Mouse (Mus musculus): Measurements from ENCODE around the gene Nlk. TPM values are rescaled to one million over a fixed set of nuclear protein-coding genes. Genes with fewer than 3 reads are reported as not detected.
A peak's percentile ranks its signal among the peaks of the same experiment; 100 is the strongest.

Gene Nlk
- polyA plus RNA-seq (2016; fragmentation: Nextera tagmentation; extraction: Ambion mirVana): 25.3 and 26.6 TPM in 2 replicates

DNA sequence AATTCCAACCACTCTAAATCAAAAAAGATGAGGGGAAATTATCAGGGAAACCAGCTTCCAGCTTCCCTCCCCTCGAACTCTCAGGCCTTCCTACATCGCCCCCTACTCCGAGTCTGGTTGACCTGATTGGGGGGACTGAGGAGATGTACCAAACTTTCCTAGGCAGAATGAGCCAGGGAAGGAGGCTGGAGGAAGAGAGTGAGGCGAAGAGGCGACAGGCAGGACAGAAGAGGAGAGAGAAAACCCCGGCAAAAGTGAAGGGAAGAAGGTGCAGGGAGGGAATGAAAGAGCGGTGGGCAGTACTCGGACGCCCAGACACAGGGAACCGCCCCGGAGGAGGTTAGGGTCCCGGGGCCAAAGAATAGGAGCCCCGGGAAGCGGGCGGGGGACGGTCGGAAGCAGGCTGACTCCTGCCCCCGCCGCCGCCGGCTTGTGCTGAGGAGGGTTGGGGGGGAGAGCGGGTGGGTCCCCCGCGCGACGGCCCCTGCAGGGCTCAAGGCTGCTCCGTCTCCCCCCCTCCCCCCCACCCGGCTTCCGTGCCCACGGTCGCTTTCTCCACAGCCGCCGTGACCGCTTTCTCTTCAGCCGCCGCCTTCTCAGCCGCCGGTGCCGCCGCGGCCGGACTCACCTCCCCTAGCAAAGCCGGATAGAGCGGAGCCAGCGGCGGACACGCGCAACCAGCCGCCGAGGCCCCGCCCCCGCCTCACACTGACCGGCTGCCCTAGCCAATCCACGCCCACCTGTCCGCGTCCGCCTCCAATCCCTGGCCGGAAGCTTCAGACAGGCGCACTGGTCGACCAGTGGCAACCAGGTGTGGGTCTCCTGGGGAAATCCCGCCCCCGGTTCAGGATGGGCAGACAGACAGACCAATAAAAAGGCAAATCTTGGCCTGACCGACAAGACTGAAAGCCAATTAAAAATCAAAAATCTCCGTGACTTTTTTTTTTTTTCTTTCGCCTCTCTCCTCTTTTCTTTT is at the start of gene Nlk:
TSS of gene Nlk (minus strand) at position 597 of the 976 bp plus-strand sequence.
- Histone ChIP-seq H3K4me3 (peak within 1 kb of the TSS; percentile 87), H3K9ac (peak within 1 kb of the TSS; percentile 92), H3K27ac (peak within 1 kb of the TSS; percentile 92), H3K36me3 (no peaks in the 10 kb centered on the region), H3K4me2 (replicated peaks) (peak within 1 kb of the TSS; percentile 80), H3K27me3 (0 out of 2 replicates have a peak, but pooled peaks cover 3% of the 10 kb centered on the region), H3K9me3 (replicated peaks) (no peaks in the 10 kb centered on the region), H3K4me1 (peaks cover 33% of the 10 kb centered on the region)
- ATAC-seq (ENCODE audit: low FRiP score): peak; percentile 100
- WGBS: under 1% methylated on average over 54 of the region's 65 CpGs

DNA sequence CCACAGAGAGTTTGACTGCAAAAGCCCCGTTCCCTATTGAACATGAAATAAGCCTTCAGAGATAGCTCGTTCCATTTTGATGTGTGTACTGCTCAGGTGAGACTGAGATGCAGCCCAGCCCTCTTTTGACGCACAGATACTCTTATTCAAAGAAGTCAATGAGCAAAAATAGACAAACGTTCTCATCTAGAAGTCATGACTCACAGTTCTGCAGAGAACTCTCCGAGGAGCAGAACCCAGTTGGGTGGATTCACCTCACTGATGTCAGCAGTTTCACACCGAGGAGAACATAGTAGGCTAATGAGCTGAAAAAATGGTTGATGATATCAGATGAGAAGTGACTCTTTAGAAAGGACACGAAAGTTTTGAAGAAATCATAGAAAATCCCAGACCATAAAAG is 49.1 kb upstream of the Nlk start:
- Histone ChIP-seq H3K4me2 (replicated peaks) (no peak overlapping the region), H3K4me3 (no peak overlapping the region), H3K4me1 (peaks cover 10% of the 10 kb centered on the region), H3K27ac (no peak overlapping the region), H3K9ac (no peak overlapping the region), H3K27me3 (no peaks in the 10 kb centered on the region), H3K36me3 (peaks cover 4% of the 10 kb centered on the region; the same call in 1 of the 2 replicates), H3K9me3 (replicated peaks) (no peaks in the 10 kb centered on the region)
- ATAC-seq (ENCODE audit: low FRiP score): no peak
- 89% methylated on average over 7 of the region's 7 CpGs for WGBS

DNA sequence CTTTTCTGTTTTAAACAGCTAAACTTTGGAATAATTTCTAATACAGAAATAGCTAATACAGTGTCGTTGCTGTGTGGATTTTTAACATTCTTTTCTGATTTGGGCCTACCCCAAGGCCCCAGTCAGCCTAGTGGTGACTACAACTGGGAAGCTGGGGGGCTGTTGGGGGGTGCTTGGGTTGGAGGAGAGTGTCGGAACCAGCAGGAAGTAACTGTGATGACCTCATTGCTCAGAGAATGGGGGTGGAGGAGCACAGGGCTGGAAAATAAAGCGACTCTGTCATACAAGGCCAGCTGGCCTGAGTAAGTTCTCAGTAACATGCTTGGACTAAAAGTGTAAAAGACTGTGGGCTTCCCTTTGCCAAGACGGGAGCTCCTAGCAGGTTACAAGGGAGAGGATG is 48.3 kb upstream of the Nlk start:
- H3K27ac ChIP-seq: no peak overlapping the region
- H3K27me3 ChIP-seq: no peaks in the 10 kb centered on the region
- 65% methylated on average over 4 of the region's 4 CpGs for WGBS
- H3K36me3 ChIP-seq: peaks cover 4% of the 10 kb centered on the region; the same call in 1 of the 2 replicates
- H3K9me3 ChIP-seq (replicated peaks): no peaks in the 10 kb centered on the region
- no peak overlapping the region for H3K9ac ChIP-seq
- no peak overlapping the region for H3K4me2 ChIP-seq (replicated peaks)
- no peak overlapping the region for H3K4me3 ChIP-seq
- H3K4me1 ChIP-seq: peaks cover 5% of the 10 kb centered on the region
- ATAC-seq (ENCODE audit: low FRiP score): no peak

DNA sequence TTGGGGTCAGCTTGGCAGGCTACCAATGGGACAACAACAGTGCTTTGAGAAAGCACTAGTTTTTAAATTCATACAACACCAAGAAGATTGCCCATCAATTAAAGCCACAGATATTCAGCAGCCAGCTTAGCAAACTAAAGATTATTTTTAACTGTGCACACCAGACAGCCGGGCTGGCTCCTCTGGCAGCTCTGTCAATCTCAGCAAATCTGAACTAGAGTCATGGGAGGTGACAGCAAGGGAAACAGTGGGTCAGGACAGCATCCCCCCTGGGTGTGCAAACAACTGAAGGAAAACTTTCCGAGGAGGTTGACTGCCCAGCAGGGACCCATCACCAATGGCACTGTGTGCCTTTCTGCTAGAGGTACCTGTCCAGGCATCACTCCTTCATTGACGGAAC is 45.3 kb upstream of the Nlk start:
- H3K9ac ChIP-seq: no peak overlapping the region
- no peak overlapping the region for H3K4me2 ChIP-seq (replicated peaks)
- 71% methylated on average over 3 of the region's 3 CpGs for WGBS
- H3K27ac ChIP-seq: no peak overlapping the region
- no peaks in the 10 kb centered on the region for H3K27me3 ChIP-seq
- H3K4me3 ChIP-seq: no peak overlapping the region
- ATAC-seq (ENCODE audit: low FRiP score): no peak
- no peaks in the 10 kb centered on the region for H3K4me1 ChIP-seq
- H3K36me3 ChIP-seq: no peaks in the 10 kb centered on the region
- H3K9me3 ChIP-seq (replicated peaks): no peaks in the 10 kb centered on the region

DNA sequence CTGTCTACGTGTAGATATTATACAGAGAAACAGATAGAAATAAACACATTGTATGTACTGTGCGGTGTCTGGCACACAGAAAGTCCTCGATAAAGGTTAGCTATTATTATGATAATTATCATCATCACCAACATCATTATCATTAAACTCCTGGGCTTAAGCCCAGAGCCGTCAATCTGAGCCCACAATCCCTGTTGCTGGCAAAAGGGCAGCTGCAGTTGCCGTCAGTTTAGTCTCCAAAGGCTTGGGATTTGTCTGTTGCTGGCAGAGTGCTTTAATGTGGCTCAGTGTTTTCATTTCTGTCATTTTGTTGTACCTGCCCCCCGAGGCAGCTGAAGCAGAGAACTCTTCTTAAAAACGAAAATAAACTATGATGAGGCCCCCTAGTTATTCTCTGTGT is 44.8 kb upstream of the Nlk start:
- Histone ChIP-seq H3K4me1 (no peaks in the 10 kb centered on the region), H3K4me2 (replicated peaks) (no peak overlapping the region), H3K27me3 (no peaks in the 10 kb centered on the region), H3K4me3 (no peak overlapping the region), H3K36me3 (no peaks in the 10 kb centered on the region), H3K9ac (no peak overlapping the region), H3K27ac (no peak overlapping the region), H3K9me3 (replicated peaks) (no peaks in the 10 kb centered on the region)
- no peak for ATAC-seq (ENCODE audit: low FRiP score)
- 60% methylated on average over 7 of the region's 7 CpGs for WGBS

DNA sequence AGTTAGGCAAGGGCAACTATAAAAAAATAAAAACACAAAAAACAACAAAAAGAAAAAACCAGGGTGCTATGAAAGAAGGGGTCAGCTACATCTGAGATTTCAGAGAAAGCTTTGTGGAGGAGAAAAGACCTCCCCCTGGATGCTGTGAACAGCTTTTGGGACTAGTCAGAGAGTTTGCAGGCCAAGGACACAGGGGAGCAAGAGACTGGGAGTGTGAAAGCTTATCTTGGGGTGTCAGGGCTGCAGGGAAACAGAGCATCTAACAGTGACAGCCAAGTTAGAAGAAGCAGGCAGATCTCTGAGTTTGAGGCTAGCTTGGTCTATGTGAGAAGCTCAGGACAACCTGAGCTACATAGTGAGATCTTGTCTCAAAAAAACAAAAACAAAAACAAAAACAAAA is 42.2 kb upstream of the Nlk start:
- H3K4me2 ChIP-seq (replicated peaks): no peak overlapping the region
- ATAC-seq (ENCODE audit: low FRiP score): no peak
- 0 out of 2 replicates have a peak, but pooled peaks cover 3% of the 10 kb centered on the region for H3K27me3 ChIP-seq

DNA sequence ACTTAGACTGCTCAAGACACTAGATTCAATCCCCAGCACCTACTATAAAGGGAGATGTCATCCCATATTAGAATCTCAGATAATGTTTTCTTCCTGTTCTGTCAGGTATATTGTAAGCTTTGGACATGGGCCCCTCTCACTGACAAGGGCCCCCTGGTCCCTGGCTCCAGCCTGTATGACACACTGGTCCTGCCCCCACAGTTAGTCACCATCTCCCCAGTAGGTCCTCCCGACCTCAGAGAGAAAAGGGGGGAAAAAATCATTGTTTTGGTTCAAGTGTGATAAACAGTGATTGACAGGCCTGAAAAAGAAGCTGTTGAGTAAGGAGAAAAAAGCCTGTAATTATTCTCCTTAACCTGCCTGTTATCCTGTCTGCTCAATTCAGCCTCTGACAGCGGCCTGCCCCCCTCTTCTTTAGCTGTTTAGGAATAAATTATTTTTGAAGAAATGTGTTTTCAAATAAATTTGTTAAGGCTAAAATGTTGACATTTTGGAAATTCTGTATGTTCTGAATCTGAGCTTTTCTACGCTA is 39.8 kb upstream of the Nlk start:
- Histone ChIP-seq H3K36me3 (no peaks in the 10 kb centered on the region), H3K4me3 (no peak overlapping the region), H3K9me3 (replicated peaks) (no peaks in the 10 kb centered on the region), H3K4me2 (replicated peaks) (no peak overlapping the region), H3K4me1 (no peaks in the 10 kb centered on the region), H3K9ac (no peak overlapping the region), H3K27me3 (peaks cover 7% of the 10 kb centered on the region; the same call in 1 of the 2 replicates), H3K27ac (no peak overlapping the region)
- ATAC-seq (ENCODE audit: low FRiP score): no peak
- 41% methylated on average over 3 of the region's 3 CpGs for WGBS

More for the DNA sequence above, 42.2 kb upstream of the Nlk start:
- no peak overlapping the region for H3K4me3 ChIP-seq
- H3K27ac ChIP-seq: no peak overlapping the region
- no peak overlapping the region for H3K9ac ChIP-seq
- H3K9me3 ChIP-seq (replicated peaks): no peaks in the 10 kb centered on the region
- H3K4me1 ChIP-seq: no peaks in the 10 kb centered on the region
- H3K36me3 ChIP-seq: no peaks in the 10 kb centered on the region

DNA sequence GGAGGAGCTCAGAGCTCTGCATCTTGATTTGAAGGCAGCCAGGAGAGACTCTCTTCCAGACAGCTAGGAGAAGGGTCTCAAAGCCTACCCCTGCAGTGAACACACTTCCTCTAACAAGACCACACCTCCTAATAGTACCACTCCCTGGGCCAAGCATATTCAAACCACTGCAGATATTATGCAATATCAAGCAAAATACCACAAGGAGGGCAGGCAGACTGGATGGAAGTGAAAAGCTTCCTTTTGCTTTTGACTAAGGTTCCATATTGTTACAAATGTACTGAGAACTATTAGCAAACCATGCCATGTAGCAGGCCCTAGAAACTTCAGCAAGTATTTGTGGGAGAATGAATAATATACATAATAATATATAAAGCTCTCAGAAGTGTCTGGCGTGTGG is 38.0 kb upstream of the Nlk start:
- H3K9me3 ChIP-seq (replicated peaks): no peaks in the 10 kb centered on the region
- peaks cover 7% of the 10 kb centered on the region; the same call in 1 of the 2 replicates for H3K27me3 ChIP-seq
- H3K36me3 ChIP-seq: no peaks in the 10 kb centered on the region
- no peak overlapping the region for H3K27ac ChIP-seq
- no peak overlapping the region for H3K9ac ChIP-seq
- no peak overlapping the region for H3K4me3 ChIP-seq
- no peaks in the 10 kb centered on the region for H3K4me1 ChIP-seq
- no peak overlapping the region for H3K4me2 ChIP-seq (replicated peaks)
- ATAC-seq (ENCODE audit: low FRiP score): no peak
- WGBS: 97% methylated on average over 1 of the region's 1 CpGs

DNA sequence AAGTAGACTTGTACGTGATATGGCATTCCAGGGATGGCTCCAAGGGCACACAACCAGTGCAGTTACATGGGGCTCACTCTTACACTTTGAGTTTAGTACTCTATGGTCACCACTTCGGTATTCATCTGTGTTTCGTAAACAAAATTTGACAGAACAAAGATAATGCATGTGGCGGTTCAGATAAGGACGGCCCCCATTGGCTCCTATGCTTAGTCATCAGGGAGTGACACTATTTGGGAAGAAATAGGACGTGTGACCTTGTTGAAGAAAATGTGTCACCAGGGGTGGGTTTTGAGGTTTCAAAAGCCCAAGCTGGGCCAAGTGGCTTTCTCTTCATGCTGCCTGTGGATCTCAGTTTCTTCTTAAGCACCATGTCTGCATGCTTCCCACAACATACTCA is 35.4 kb upstream of the Nlk start:
- peaks cover 7% of the 10 kb centered on the region; the same call in 1 of the 2 replicates for H3K27me3 ChIP-seq
- H3K9ac ChIP-seq: no peak overlapping the region
- no peak overlapping the region for H3K27ac ChIP-seq
- 88% methylated on average over 6 of the region's 6 CpGs for WGBS
- H3K9me3 ChIP-seq (replicated peaks): no peaks in the 10 kb centered on the region
- H3K4me2 ChIP-seq (replicated peaks): no peak overlapping the region
- H3K4me1 ChIP-seq: no peaks in the 10 kb centered on the region
- no peak overlapping the region for H3K4me3 ChIP-seq
- ATAC-seq (ENCODE audit: low FRiP score): no peak
- no peaks in the 10 kb centered on the region for H3K36me3 ChIP-seq

DNA sequence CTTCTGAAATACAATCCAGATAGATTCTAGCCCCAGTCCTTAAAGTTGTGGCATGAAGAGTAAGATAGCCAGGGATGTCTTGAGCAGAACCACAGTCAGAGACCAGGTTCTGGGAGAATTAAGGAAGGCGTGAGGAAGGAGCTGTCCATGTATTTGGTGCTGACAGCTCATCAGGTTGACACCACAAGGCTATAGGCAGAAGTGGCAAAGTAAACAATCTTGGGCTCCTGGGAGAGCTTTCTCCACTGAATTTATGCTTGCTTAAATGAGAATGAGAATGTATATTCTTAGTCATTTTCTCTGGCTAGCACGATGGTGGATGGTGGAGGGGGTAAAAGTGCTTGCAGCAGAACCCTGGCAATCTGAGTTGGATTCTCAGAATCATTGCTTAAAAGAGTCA is 33.7 kb upstream of the Nlk start:
- H3K9ac ChIP-seq: no peak overlapping the region
- peaks cover 7% of the 10 kb centered on the region; the same call in 1 of the 2 replicates for H3K27me3 ChIP-seq
- no peak for ATAC-seq (ENCODE audit: low FRiP score)
- no peak overlapping the region for H3K27ac ChIP-seq
- H3K4me1 ChIP-seq: no peaks in the 10 kb centered on the region
- WGBS: 24% methylated on average over 2 of the region's 2 CpGs
- H3K4me2 ChIP-seq (replicated peaks): no peak overlapping the region
- no peaks in the 10 kb centered on the region for H3K36me3 ChIP-seq
- H3K4me3 ChIP-seq: no peak overlapping the region
- no peaks in the 10 kb centered on the region for H3K9me3 ChIP-seq (replicated peaks)

DNA sequence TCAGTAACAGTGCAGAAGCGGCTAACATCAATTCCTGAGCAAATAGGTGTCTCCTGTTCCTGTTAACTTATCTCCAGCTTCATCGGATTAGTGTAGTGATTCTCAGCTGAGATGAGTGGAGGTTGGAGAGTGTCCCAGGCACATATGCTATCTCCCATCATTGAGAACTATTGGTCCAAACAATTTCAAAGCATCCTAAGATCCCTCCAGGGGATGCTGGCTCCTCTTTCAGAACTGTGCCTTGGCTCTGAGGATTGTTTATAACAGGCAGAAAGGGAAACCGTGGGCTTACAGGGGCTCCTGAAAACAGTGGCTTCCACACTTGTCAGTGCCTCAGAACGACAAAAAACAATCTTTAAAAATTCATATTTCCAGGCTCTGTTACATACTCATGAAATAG is 30.9 kb upstream of the Nlk start:
- Histone ChIP-seq H3K27me3 (no peaks in the 10 kb centered on the region), H3K9ac (no peak overlapping the region), H3K4me3 (no peak overlapping the region), H3K27ac (no peak overlapping the region), H3K9me3 (replicated peaks) (no peaks in the 10 kb centered on the region), H3K36me3 (no peaks in the 10 kb centered on the region), H3K4me1 (no peaks in the 10 kb centered on the region), H3K4me2 (replicated peaks) (no peak overlapping the region)
- ATAC-seq (ENCODE audit: low FRiP score): no peak
- 77% methylated on average over 4 of the region's 4 CpGs for WGBS

DNA sequence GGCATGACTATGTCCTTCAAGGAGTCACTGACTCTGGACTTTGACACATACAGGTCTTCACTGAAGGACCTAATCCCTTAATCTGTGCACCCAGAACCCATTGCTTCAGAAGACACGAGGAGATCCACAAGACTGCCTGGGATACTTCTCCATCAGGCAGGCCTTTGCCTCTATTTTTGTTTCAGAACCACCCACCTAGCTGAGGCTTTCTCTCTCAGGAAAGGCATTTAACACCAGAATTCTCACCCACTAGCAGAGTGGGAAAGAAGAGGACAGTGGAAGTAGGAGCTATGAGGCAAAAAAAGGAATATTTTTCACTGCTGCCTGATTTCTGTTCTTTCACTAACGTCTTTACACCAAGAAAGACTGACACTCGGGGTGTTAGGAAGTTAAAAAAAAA is 29.2 kb upstream of the Nlk start:
- Histone ChIP-seq H3K36me3 (no peaks in the 10 kb centered on the region), H3K4me3 (no peak overlapping the region), H3K27me3 (no peaks in the 10 kb centered on the region), H3K9me3 (replicated peaks) (no peaks in the 10 kb centered on the region), H3K27ac (no peak overlapping the region), H3K9ac (no peak overlapping the region), H3K4me1 (no peaks in the 10 kb centered on the region), H3K4me2 (replicated peaks) (no peak overlapping the region)
- ATAC-seq (ENCODE audit: low FRiP score): no peak
- 79% methylated on average over 3 of the region's 3 CpGs for WGBS
